Mouse (Mus musculus) lung, embryonic 14.5 days (tissue): Measurements from ENCODE around the gene Msi2. TPM values are rescaled to one million over a fixed set of nuclear protein-coding genes. Genes with fewer than 3 reads are reported as not detected.

Experiments used
- ATAC-seq: fragments of 200-750 bp; cut with Nextera tagmentation; 2 replicates; pipeline ENCODE4 v1.8.0; 2017; ENCODE audit warnings: mild to moderate bottlenecking, moderate TSS enrichment, moderate library complexity; ENCODE audit not compliant: insufficient read depth
- DNase-seq: peaks from one replicate; pipeline ENCODE4 v3.0.0-alpha.2; 2015
- H3K27ac ChIP-seq: fragments of 300-500 bp; sonication (generic); 2 replicates; pipeline ENCODE4 v1.5.1; 2014; ENCODE audit warnings: low read depth, mild to moderate bottlenecking, moderate library complexity
- H3K27me3 ChIP-seq: fragments of 300-500 bp; sonication (generic); 2 replicates; pipeline ENCODE4 v1.6.1; 2014; ENCODE audit warnings: low read length, control low read depth; ENCODE audit not compliant: insufficient read depth
- H3K36me3 ChIP-seq: fragments of 300-500 bp; sonication (generic); 2 replicates; pipeline ENCODE4 v1.6.1; 2014; ENCODE audit warnings: control low read depth; ENCODE audit not compliant: insufficient read depth
- H3K4me1 ChIP-seq: fragments of 300-500 bp; sonication (generic); 2 replicates; pipeline ENCODE4 v1.6.1; 2014; ENCODE audit warnings: antibody characterized with exemption, control low read depth; ENCODE audit not compliant: insufficient read depth
- H3K4me2 ChIP-seq: fragments of 300-500 bp; sonication (generic); 2 replicates; pipeline ENCODE4 v1.6.1; 2014; ENCODE audit warnings: mild to moderate bottlenecking
- H3K4me3 ChIP-seq: fragments of 300-500 bp; sonication (generic); 2 replicates; pipeline ENCODE4 v1.5.1; 2014; ENCODE audit warnings: low read depth, low read length
- H3K9ac ChIP-seq: fragments of 300-500 bp; sonication (generic); 2 replicates; pipeline ENCODE4 v1.6.1; 2014
- H3K9me3 ChIP-seq: fragments of 300-500 bp; sonication (generic); 2 replicates; pipeline ENCODE4 v1.6.1; 2016; ENCODE audit warnings: low read depth, low read length, control low read depth
- CTCF ChIP-seq: IDR thresholded peaks from 2 replicates; pipeline ENCODE4 v1.5.1; 2016; ENCODE audit warnings: antibody characterized with exemption, low read depth
- WGBS: fragments of 180-500 bp; shearing (Covaris S2); extraction: QIAGEN DNeasy Blood & Tissue Kit; methylation state at CpG from one replicate; pipeline ENCODE4 v1.1.7; 2014; 5-methylcytosine and 5-hydroxymethylcytosine counted together
- polyA plus RNA-seq: library from polyadenylated mRNA; unstranded; fragments of >200 nt; fragmentation: Nextera tagmentation; extraction: Ambion mirVana; gene quantifications from 2 replicates; pipeline ENCODE4 v1.2.1, GENCODE M21; 2014

The Msi2 gene
- polyA plus RNA-seq, 1 experiment from 2014 or later = 12.7 TPM

GRCm38 (mm10) chr11:88359736-88360135 is 358.6 kb downstream of the Msi2 start:
- ATAC-seq = no peak

GRCm38 (mm10) chr11:88357325-88357724 is 361.0 kb downstream of the Msi2 start:
- peaks cover 4% of the 10 kb centered on the region; the same call in 1 of the 2 replicates for H3K4me1 ChIP-seq
- peak overlapping the region; percentile 10; the same call in 1 of the 2 replicates for H3K4me2 ChIP-seq

More at GRCm38 (mm10) chr11:88359736-88360135, 358.6 kb downstream of the Msi2 start:
- Histone ChIP-seq H3K4me3 (no peak overlapping the region), H3K4me1 (peaks cover 4% of the 10 kb centered on the region; the same call in 1 of the 2 replicates), H3K27me3 (no peaks in the 10 kb centered on the region), H3K4me2 (no peak overlapping the region), H3K9ac (no peak overlapping the region), H3K9me3 (no peaks in the 10 kb centered on the region), H3K27ac (no peak overlapping the region), H3K36me3 (0 out of 2 replicates have a peak, but pooled peaks cover 2% of the 10 kb centered on the region)
- WGBS = 78% methylated on average over 7 of the region's 7 CpGs
- no peak for DNase-seq
- no peak for TF ChIP-seq CTCF

DNA sequence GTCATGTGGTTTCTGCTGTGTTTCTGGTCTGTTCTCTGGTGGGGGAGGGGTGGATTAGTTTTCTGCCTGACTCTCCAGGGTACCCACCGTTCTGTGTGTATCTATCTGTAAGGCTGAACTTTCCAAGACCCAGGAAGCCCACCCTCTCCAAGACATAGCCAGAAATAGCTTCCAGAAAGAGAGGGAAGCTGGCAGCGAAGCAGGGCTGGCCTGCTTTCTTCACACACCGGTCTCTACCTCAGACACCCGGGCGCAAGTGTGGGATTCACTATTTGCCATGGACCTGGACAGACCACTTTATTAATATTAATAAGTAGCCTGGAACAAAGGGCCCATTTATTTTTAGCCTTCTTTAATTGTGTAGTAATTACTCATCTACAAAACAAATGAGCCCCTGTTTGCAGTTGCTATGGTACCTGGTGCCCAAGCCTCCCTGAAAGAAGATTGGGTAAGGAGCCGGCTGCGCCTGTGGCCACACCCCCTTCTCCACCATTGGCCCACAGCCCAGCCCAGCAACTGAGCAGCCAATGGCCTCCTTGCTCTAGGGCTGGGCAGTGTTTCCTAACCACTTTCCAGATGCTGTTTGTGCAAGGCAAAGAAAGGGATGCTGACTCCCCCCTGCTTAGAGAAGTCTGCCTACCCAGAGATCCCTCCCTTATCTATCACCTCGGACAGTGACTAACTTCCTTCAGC is 361.6 kb downstream of the Msi2 start:
- WGBS = 50% methylated on average over 8 of the region's 8 CpGs
- DNase-seq = peak; percentile 81
- Histone ChIP-seq H3K9me3 (no peaks in the 10 kb centered on the region), H3K4me2 (peak overlapping the region; percentile 10; the same call in 1 of the 2 replicates), H3K4me3 (no peak overlapping the region), H3K27ac (peak overlapping the region; percentile 69; the same call in 1 of the 2 replicates), H3K4me1 (peaks cover 4% of the 10 kb centered on the region; the same call in 1 of the 2 replicates), H3K9ac (no peak overlapping the region), H3K36me3 (0 out of 2 replicates have a peak, but pooled peaks cover 1% of the 10 kb centered on the region), H3K27me3 (no peaks in the 10 kb centered on the region)
- no peak for TF ChIP-seq CTCF
- peak; percentile 88 for ATAC-seq

More at GRCm38 (mm10) chr11:88357325-88357724, 361.0 kb downstream of the Msi2 start:
- Histone ChIP-seq H3K9me3 (no peaks in the 10 kb centered on the region), H3K36me3 (0 out of 2 replicates have a peak, but pooled peaks cover 2% of the 10 kb centered on the region), H3K27ac (0 out of 2 replicates have a peak overlapping the region, but pooled peaks have one; percentile 10), H3K4me3 (no peak overlapping the region), H3K9ac (no peak overlapping the region), H3K27me3 (no peaks in the 10 kb centered on the region)
- WGBS = 41% methylated on average over 9 of the region's 9 CpGs
- ATAC-seq (peak; percentile 31; the same call in 1 of the 2 replicates), DNase-seq (no peak)
- TF ChIP-seq CTCF = no peak

GRCm38 (mm10) chr11:88356016-88356415 is 362.3 kb downstream of the Msi2 start:
- Histone ChIP-seq H3K9me3 (no peaks in the 10 kb centered on the region), H3K27me3 (no peaks in the 10 kb centered on the region), H3K4me3 (no peak overlapping the region), H3K36me3 (no peaks in the 10 kb centered on the region), H3K4me1 (peaks cover 4% of the 10 kb centered on the region; the same call in 1 of the 2 replicates), H3K4me2 (no peak overlapping the region), H3K9ac (no peak overlapping the region), H3K27ac (peak overlapping the region; percentile 69; the same call in 1 of the 2 replicates)
- 77% methylated on average over 12 of the region's 12 CpGs for WGBS
- DNase-seq = no peak
- TF ChIP-seq CTCF = no peak
- no peak for ATAC-seq

- H3K9ac ChIP-seq = no peak overlapping the region
- no peak for DNase-seq
- WGBS = 85% methylated on average over 9 of the region's 9 CpGs
- H3K9me3 ChIP-seq = no peaks in the 10 kb centered on the region
- no peaks in the 10 kb centered on the region for H3K27me3 ChIP-seq
- no peak overlapping the region for H3K27ac ChIP-seq
- H3K4me2 ChIP-seq = no peak overlapping the region
- no peak overlapping the region for H3K4me3 ChIP-seq
- H3K4me1 ChIP-seq = peaks cover 4% of the 10 kb centered on the region; the same call in 1 of the 2 replicates
- ATAC-seq = no peak
- no peak for TF ChIP-seq CTCF
- no peaks in the 10 kb centered on the region for H3K36me3 ChIP-seq
These were observed 363.5 kb downstream of the Msi2 start for GRCm38 (mm10) chr11:88354771-88355170.

DNA sequence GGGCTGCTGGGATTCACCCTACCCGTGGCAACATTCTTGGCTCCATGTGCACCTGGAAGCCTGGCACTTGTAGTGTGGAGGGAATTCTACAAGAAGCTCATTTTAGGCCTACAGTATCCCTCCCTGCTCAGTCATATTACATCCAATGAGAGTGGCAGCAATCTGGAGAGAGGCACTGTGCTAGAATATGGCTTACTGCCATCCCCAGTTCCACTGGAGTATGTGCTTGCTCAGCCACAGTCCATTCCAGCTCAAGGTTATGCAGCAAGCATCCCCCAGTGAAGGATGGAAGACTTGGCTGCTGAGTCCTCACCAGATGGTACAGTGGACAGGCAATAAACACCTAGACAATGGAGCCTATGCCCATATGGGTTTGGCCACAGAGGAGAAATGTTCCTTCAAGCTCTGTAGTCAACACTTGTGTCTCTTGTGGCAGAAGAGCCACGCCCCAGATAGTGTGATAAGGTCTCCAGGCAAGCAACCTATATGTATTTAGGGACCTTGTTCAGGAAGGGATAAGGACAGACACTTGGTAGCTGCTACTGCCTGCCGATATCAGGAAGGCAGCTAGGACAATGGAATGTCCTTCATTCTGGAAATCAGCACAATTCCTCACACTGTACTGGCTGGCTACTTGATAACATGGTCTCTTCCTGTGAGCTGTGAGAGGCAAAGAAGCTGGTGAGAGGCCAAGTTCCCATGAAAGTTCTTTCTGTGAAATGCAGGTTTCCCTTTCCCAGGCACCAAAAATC is 366.4 kb downstream of the Msi2 start:
- peaks cover 4% of the 10 kb centered on the region; the same call in 1 of the 2 replicates for H3K4me1 ChIP-seq
- ATAC-seq = no peak
- no peaks in the 10 kb centered on the region for H3K27me3 ChIP-seq
- H3K9me3 ChIP-seq = no peaks in the 10 kb centered on the region
- WGBS = 70% methylated on average over 3 of the region's 3 CpGs
- H3K4me3 ChIP-seq = no peak overlapping the region
- no peak for DNase-seq
- H3K9ac ChIP-seq = no peak overlapping the region
- peaks cover 8% of the 10 kb centered on the region; the same call in 1 of the 2 replicates for H3K36me3 ChIP-seq
- H3K27ac ChIP-seq = no peak overlapping the region
- no peak overlapping the region for H3K4me2 ChIP-seq
- no peak for TF ChIP-seq CTCF

DNA sequence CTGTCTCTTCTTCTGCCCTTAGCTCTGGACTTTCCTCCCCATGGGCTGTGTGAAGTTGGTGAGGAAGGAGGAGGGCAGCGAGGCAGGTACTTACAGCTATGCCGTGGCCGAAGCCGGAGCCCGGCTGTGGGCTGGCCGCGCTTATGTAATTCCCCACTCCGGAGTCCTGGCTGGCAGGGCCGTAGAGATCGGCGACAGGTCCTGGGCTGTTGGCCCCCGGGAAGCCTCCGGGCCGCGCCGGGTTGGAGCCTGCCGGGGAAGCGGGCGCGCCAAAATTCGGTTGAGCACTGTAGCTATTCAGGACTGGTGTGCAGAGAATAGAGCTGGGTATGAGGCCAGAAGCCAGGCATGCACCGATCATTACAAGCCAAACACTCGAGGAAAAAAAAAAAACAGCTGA is 369.6 kb downstream of the Msi2 start:
- WGBS = 71% methylated on average over 23 of the region's 23 CpGs
- Histone ChIP-seq H3K27ac (no peak overlapping the region), H3K4me2 (no peak overlapping the region), H3K9ac (no peak overlapping the region), H3K36me3 (peaks cover 14% of the 10 kb centered on the region; the same call in 1 of the 2 replicates), H3K9me3 (no peaks in the 10 kb centered on the region), H3K27me3 (no peaks in the 10 kb centered on the region), H3K4me1 (no peaks in the 10 kb centered on the region), H3K4me3 (no peak overlapping the region)
- ATAC-seq = no peak
- no peak for TF ChIP-seq CTCF
- no peak for DNase-seq
